Mouse (Mus musculus): ENCODE measurements around the gene Fam169a. TPM values are rescaled to one million over a fixed set of nuclear protein-coding genes. Genes with fewer than 3 reads are reported as not detected.
"Not testable (repeated sequence)": the region's sequence is repeated elsewhere in the genome, so short reads cannot be mapped to it uniquely, and the experiment has no call there.

Fam169a gene
- total RNA-seq, 1 experiment from 2014 or later, result 10.1 TPM

- DNase-seq, result no peak
Observed at GRCm38 (mm10) chr13:97080201-97080600, 13.1 kb downstream of the Fam169a start.

DNA sequence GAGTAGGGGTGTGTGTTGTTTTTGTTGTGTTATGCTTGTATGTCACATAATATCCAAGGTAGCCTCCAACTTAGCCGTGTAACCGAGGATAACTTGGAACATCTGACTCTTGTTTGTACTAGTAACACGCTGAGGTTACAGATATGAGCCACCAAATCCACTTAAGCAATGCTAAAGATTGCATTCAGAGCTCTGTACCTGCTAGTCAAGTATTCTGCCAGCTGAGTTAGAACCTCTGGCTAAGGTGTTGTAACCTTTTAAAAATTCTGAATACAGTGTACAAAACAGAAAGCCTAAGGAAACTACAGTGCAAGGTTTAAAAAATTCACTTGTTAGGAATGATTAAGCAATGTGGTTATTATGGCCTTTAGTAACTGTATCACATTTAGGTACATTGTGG, 13.5 kb downstream of the Fam169a start:
- DNase-seq, result no peak

DNA sequence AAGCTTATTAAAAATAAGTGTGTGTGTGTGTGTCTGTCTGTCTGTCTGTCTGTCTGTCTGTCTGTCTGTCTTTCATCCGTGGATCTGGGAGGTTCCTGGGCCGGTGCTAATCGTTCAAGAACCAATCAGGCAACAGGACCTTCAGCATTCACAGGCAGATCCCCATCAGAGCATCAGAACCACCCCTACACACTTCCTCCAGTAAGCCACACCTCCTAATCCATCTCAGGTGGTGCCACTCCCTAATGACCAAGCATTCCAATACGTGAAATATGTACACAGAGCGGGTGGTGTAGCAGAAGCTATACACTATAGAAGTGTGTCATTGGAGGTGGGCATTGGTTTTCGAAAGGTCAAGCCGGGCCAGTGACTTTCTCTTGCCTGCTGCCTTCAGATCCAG, 15.3 kb downstream of the Fam169a start:
- DNase-seq, result no peak

GRCm38 (mm10) chr13:97086316-97086715, 19.2 kb downstream of the Fam169a start:
- no peak for DNase-seq

GRCm38 (mm10) chr13:97087421-97087820, 20.3 kb downstream of the Fam169a start:
- DNase-seq, result no peak

DNA sequence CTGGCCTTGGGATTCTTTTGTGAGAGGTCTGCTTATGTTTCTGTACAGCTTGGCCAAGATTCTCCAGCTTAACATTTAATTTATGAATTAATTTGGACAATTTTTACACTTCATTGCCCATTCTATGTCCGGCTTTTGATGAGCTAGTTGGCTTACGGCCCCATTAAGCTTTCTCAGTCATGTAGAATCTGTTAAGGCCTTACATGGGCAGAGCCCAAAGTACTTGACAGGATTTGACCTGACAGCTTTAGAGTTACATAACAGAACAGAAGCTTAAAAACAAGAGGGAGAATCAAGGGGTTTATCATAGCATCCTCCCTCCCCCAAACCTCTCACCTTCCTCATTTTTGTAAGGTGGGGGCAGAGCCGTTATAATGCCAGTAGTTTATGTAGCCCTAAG, 21.1 kb downstream of the Fam169a start:
- no peak for DNase-seq

GRCm38 (mm10) chr13:97095726-97096125, 28.6 kb downstream of the Fam169a start:
- DNase-seq, result no peak

- DNase-seq, result peak; percentile 16
Observed at GRCm38 (mm10) chr13:97099187-97099852, 32.2 kb downstream of the Fam169a start, which contains the start of gene Gm6169. Gene Gm6169 (minus strand): TSS chr13:97099237.

DNA sequence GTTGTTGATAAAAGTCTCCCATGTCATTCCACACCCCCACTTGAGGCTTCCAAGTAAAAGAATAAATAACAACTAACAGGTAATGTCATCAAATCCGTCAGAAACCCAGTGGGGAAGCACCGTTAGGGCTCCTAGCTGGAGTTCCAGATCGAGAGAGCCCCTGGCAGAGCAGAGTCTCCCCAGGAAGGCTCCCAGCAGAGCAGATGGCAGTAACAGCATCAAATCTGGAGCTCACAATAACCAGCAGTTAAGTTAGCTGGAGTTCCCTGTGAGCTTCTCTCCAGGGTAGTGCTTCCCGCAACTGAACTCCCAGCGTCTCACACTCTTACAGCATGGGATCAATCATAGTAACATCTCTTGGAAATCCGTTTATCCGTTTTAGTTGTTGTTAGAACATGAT, 37.9 kb downstream of the Fam169a start:
- no peak for DNase-seq

DNA sequence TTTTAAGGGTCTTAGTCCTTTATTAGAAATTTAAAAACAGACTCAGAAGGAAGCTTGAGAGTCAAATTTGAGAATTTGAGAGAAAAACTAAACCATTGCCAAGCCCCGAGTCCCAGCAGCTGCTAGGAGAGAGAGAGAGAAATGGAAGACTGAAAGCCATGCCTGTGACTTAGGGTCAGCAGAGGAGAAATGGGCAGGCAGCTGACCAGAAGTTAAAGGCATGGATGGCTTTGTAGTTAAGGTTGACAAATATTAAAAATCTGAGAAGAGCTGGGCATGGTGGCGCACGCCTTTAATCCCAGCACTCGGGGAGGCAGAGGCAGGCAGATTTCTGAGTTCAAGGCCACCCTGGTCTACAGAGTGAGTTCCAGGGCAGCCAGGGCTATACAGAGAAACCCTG, 40.6 kb downstream of the Fam169a start:
- DNase-seq, result not testable (repeated sequence)

DNA sequence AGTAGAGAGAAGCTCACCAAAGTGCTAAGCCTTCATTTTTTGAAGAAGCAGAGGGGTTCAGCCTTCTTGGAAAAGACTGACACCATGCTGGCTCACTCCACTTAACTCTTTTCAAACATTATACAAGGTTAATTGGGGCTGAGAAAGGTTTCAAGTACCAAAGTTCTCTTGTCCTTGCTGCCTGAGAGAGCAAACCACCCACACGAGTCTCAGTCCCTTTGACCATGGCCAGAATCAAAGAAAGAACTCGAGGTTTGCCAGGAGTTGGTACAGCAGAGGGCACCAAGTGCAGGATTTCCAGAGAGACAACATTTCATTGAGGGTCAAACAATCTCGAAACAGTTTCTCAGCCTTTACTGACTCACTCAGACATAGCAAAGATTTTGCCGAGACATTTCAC, 42.0 kb downstream of the Fam169a start:
- DNase-seq, result no peak

DNA sequence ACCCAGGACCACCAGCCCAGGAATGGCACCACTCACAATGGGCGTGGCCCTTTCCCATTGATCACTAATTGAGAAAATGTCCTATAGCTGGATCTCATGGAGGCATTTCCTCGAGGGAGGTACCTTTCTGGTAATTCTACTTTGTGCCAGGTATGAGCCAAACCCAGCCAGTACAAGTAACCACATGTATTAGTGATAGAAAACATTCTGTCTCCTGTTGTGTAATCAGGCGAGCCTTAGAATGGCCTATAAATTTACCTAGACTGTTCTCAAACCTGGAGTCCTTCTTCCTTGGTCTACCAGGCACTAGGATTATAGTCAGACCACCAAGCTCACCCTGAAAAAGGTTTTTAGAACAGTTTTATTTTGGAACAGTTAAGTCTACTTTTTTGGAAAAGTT, 54.3 kb downstream of the Fam169a start:
- DNase-seq, result no peak

GRCm38 (mm10) chr13:97129654-97130053, 62.6 kb downstream of the Fam169a start:
- DNase-seq, result not testable (repeated sequence)

DNA sequence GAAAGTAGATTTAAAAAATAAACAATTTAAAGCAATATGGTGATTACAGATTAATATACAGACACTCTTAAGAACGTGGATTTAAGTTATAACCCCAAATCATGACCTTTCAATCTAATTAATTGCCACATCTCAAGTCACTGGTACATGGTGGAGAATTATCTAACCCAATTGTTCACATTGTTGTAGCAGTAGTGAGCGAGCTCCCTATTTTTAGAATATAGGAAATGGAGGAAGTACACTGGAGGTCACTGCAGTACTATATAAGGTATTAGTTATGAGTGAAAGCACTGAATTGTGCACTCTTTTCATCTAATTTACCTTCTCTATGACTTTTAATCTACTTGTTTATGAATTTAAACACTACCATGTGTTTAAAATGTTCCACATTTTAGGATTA, 63.3 kb downstream of the Fam169a start:
- not testable (repeated sequence) for DNase-seq

- peak; percentile 80 for DNase-seq
Observed at GRCm38 (mm10) chr13:97137466-97138400, 70.6 kb downstream of the Fam169a start, which contains the start of the genes Gfm2 and Nsa2. Gene Gfm2 (plus strand): TSS chr13:97137937. Gene Nsa2 (minus strand): TSS chr13:97137937.

DNA sequence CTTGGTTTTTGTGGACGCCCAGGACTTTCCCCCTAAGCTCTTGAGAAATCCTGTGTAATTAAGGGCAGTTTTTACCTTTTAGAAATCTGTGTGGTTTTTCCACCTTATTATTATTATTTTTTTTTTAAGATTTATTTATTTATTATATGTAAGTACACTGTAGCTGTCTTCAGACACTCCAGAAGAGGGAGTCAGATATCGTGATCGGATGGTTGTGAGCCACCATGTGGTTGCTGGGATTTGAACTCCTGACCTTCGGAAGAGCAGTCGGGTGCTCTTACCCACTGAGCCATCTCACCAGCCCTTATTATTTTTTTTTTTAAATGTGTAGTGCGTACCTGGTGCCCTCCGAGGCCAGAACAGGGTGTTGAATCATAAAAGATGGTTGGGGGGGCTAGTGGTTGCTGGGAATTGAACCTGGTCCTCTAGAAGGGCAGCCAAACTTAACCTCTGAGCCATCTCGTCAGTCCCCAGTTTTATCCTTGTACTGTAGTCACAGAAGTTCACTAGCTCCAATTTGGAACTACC, 71.4 kb downstream of the Fam169a start:
- DNase-seq, result not testable (repeated sequence)

- DNase-seq, result no peak
Observed at GRCm38 (mm10) chr13:97142321-97142720, 75.2 kb downstream of the Fam169a start.

- DNase-seq, result peak; percentile 27
Observed at GRCm38 (mm10) chr13:97145834-97146233, 78.7 kb downstream of the Fam169a start.

DNA sequence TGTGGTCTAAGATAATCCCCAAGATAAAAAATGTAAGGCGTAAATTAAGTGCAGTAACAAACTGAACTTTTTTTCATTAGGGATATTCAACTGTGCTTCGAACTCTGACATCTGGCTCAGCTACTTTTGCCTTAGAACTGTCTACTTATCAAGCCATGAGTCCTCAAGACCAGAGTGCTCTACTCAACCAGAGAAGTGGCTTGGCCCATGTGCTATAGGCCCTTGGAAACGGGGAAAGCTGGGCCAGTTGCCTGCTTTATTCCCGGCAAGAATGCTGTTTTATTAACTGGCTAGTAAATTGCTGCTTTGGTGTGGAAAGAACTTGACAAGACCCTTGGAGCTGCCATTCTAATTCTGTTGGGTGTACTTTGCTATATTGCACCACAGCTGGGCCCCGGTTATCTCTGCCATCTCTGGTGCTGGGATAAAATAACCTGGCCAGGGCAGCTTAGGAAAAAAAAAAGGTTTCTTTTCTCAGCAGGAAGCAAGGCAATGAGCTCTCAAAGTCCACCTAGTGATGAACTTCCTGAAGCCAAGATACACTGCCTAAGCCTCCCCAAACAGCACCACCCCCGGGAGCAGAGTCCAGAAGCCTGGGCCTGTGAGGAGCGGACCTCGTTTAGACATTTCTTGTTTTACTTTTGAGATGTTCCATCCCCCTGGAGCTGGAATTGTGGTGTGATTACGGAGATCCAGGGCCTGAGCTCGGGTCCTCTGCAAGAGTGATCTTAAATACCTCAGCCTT, 108.6 kb downstream of the Fam169a start:
- DNase-seq, result no peak

GRCm38 (mm10) chr13:97176731-97177130, 109.6 kb downstream of the Fam169a start:
- DNase-seq, result no peak

GRCm38 (mm10) chr13:97178943-97179342, 111.9 kb downstream of the Fam169a start:
- DNase-seq, result no peak
